Mouse (Mus musculus) megakaryocyte, embryonic 14.5 days (primary cell): ENCODE results near the gene Lrrtm4.

Experiments used
- FLI1 ChIP-seq: IDR thresholded peaks from 2 replicates; pipeline ENCODE4 v1.6.1; 2012; ENCODE audit warnings: low read length, inconsistent platforms, mixed read lengths
- GATA1 ChIP-seq: IDR thresholded peaks from 3 replicates; pipeline ENCODE4 v1.6.1; 2012; ENCODE audit warnings: mixed read lengths, low read length, inconsistent platforms, borderline replicate concordance

DNA sequence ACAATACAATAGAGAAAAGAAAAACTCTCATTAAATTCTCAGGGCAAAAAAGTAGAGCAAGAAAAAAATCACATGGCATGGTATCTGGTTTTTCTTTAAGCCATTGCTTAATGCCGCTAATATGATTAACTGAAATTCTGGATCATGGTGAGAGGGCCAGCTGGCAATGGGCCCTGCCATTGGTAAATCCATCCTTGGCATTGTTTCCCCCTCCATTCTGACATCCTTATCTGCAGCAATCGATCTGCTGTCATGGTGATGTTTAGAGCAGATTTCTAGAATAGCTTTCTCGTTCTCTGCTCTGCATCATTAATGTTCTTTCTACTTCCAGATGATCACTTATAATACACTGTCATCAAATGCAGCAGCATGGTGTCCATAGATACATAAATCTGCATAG is 457.5 kb downstream of the Lrrtm4 start:
- TF ChIP-seq GATA1 (no peak), FLI1 (no peak)
